Mouse (Mus musculus): ENCODE data around the gene Pid1. TPM values are rescaled to one million over a fixed set of nuclear protein-coding genes. Genes with fewer than 3 reads are reported as not detected.

The Pid1 gene
- polyA plus RNA-seq, 1 experiment from 2014 or later, result 5.0 TPM

GRCm38 (mm10) chr1:84396787-84397186, 32.8 kb upstream of the Pid1 start:
- no peak overlapping the region for H3K4me3 ChIP-seq (ENCODE audit: low read depth, low read length)
- ATAC-seq (replicated peaks; ENCODE audit: insufficient number of reproducible peaks, low FRiP score, low TSS enrichment), result no peak
- no peak overlapping the region for H3K9ac ChIP-seq (ENCODE audit: low read depth, low read length)
- H3K4me1 ChIP-seq (ENCODE audit: control insufficient read depth, insufficient read depth, low read length), result no peaks in the 10 kb centered on the region
- no peak overlapping the region for H3K4me2 ChIP-seq
- no peaks in the 10 kb centered on the region for H3K27me3 ChIP-seq (ENCODE audit: control insufficient read depth, insufficient read depth, low read length)
- H3K36me3 ChIP-seq (ENCODE audit: control insufficient read depth, insufficient read depth, low read length), result no peaks in the 10 kb centered on the region
- H3K27ac ChIP-seq (ENCODE audit: low read depth, low read length), result no peak overlapping the region
- H3K9me3 ChIP-seq (replicated peaks; ENCODE audit: control insufficient read depth, low read length), result no peaks in the 10 kb centered on the region
- WGBS (ENCODE audit: insufficient replicate concordance), result 66% methylated on average over 3 of the region's 3 CpGs

GRCm38 (mm10) chr1:84395928-84396327, 31.9 kb upstream of the Pid1 start:
- Histone ChIP-seq H3K27ac (ENCODE audit: low read depth, low read length) (no peak overlapping the region), H3K27me3 (ENCODE audit: control insufficient read depth, insufficient read depth, low read length) (no peaks in the 10 kb centered on the region), H3K4me2 (no peak overlapping the region), H3K9me3 (replicated peaks; ENCODE audit: control insufficient read depth, low read length) (no peaks in the 10 kb centered on the region), H3K36me3 (ENCODE audit: control insufficient read depth, insufficient read depth, low read length) (no peaks in the 10 kb centered on the region), H3K4me3 (ENCODE audit: low read depth, low read length) (no peak overlapping the region), H3K9ac (ENCODE audit: low read depth, low read length) (no peak overlapping the region), H3K4me1 (ENCODE audit: control insufficient read depth, insufficient read depth, low read length) (no peaks in the 10 kb centered on the region)
- WGBS (ENCODE audit: insufficient replicate concordance), result 80% methylated on average over 8 of the region's 8 CpGs
- no peak for ATAC-seq (replicated peaks; ENCODE audit: insufficient number of reproducible peaks, low FRiP score, low TSS enrichment)

- Histone ChIP-seq H3K4me2 (no peak overlapping the region), H3K36me3 (ENCODE audit: control insufficient read depth, insufficient read depth, low read length) (no peaks in the 10 kb centered on the region), H3K4me3 (ENCODE audit: low read depth, low read length) (no peak overlapping the region), H3K27ac (ENCODE audit: low read depth, low read length) (no peak overlapping the region), H3K9ac (ENCODE audit: low read depth, low read length) (no peak overlapping the region), H3K9me3 (replicated peaks; ENCODE audit: control insufficient read depth, low read length) (no peaks in the 10 kb centered on the region; the same call in 1 of the 2 replicates), H3K27me3 (ENCODE audit: control insufficient read depth, insufficient read depth, low read length) (no peaks in the 10 kb centered on the region), H3K4me1 (ENCODE audit: control insufficient read depth, insufficient read depth, low read length) (no peaks in the 10 kb centered on the region)
- WGBS (ENCODE audit: insufficient replicate concordance), result 78% methylated on average over 4 of the region's 4 CpGs
- ATAC-seq (replicated peaks; ENCODE audit: insufficient number of reproducible peaks, low FRiP score, low TSS enrichment), result no peak
Measured at GRCm38 (mm10) chr1:84390961-84391360, 27.0 kb upstream of the Pid1 start.

DNA sequence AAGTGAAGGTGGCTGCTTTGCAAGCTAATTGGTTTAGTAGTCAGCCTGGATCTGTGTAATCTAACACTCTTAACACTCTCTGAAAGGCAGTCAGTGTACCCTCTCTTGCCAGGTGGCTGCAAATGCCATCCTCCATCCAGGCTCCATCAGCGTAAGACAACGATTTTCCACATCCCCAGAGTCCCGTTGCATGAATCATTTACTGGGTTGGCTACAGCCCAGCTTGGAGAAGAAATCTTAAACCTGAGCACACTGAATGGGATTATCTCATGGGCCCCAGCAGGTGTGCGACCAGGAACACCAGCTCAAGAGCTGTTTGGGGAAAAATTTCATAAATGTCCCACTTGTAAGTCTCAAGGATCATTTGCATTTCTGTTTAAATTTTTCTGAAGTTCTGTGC, 23.6 kb upstream of the Pid1 start:
- Histone ChIP-seq H3K9ac (ENCODE audit: low read depth, low read length) (no peak overlapping the region), H3K9me3 (replicated peaks; ENCODE audit: control insufficient read depth, low read length) (no peaks in the 10 kb centered on the region; the same call in 1 of the 2 replicates), H3K27me3 (ENCODE audit: control insufficient read depth, insufficient read depth, low read length) (no peaks in the 10 kb centered on the region), H3K36me3 (ENCODE audit: control insufficient read depth, insufficient read depth, low read length) (no peaks in the 10 kb centered on the region), H3K27ac (ENCODE audit: low read depth, low read length) (no peak overlapping the region), H3K4me3 (ENCODE audit: low read depth, low read length) (no peak overlapping the region), H3K4me1 (ENCODE audit: control insufficient read depth, insufficient read depth, low read length) (no peaks in the 10 kb centered on the region), H3K4me2 (no peak overlapping the region)
- WGBS (ENCODE audit: insufficient replicate concordance), result 76% methylated on average over 4 of the region's 4 CpGs
- ATAC-seq (replicated peaks; ENCODE audit: insufficient number of reproducible peaks, low FRiP score, low TSS enrichment), result no peak

DNA sequence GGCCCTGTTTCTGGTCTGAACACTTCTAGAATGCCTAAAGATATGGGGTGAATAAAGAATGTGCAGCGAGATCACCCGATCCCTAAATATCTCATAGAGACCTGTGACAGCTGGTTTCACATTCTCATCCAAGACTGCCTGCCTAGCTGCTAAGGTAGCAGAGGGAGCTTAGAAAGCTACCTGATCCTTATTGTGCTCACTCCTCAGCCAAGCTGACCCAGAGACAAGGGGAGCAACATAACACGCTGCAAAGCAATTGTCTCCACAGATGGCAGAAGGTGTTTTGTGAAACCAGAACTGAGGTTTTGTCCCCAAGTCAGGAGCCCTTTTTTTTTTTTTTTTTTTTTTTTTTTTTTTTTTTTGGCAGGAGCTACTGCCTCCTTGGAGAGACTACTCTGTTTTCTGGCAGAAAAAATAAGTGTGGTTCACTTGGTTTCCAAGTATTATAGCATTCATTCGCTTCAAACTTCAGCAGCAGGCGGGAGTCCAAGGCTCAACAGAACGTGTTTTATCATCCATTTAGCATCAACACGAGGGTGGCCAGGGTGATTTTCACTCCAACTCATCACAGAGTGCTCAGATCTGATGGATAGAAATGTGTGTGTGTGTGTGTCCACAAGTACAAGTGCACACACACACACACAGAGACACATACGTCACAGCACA, 22.6 kb upstream of the Pid1 start:
- Histone ChIP-seq H3K36me3 (ENCODE audit: control insufficient read depth, insufficient read depth, low read length) (no peaks in the 10 kb centered on the region), H3K27me3 (ENCODE audit: control insufficient read depth, insufficient read depth, low read length) (no peaks in the 10 kb centered on the region), H3K9me3 (replicated peaks; ENCODE audit: control insufficient read depth, low read length) (no peaks in the 10 kb centered on the region; the same call in 1 of the 2 replicates), H3K9ac (ENCODE audit: low read depth, low read length) (no peak overlapping the region), H3K27ac (ENCODE audit: low read depth, low read length) (no peak overlapping the region), H3K4me2 (no peak overlapping the region), H3K4me3 (ENCODE audit: low read depth, low read length) (no peak overlapping the region), H3K4me1 (ENCODE audit: control insufficient read depth, insufficient read depth, low read length) (no peaks in the 10 kb centered on the region)
- WGBS (ENCODE audit: insufficient replicate concordance), result 76% methylated on average over 8 of the region's 8 CpGs
- ATAC-seq (replicated peaks; ENCODE audit: insufficient number of reproducible peaks, low FRiP score, low TSS enrichment), result no peak

- ATAC-seq (replicated peaks; ENCODE audit: insufficient number of reproducible peaks, low FRiP score, low TSS enrichment), result no peak
- Histone ChIP-seq H3K27ac (ENCODE audit: low read depth, low read length) (no peak overlapping the region), H3K9ac (ENCODE audit: low read depth, low read length) (no peak overlapping the region), H3K4me3 (ENCODE audit: low read depth, low read length) (no peak overlapping the region), H3K4me1 (ENCODE audit: control insufficient read depth, insufficient read depth, low read length) (no peaks in the 10 kb centered on the region), H3K4me2 (no peak overlapping the region), H3K9me3 (replicated peaks; ENCODE audit: control insufficient read depth, low read length) (no peaks in the 10 kb centered on the region; the same call in 1 of the 2 replicates), H3K27me3 (ENCODE audit: control insufficient read depth, insufficient read depth, low read length) (no peaks in the 10 kb centered on the region), H3K36me3 (ENCODE audit: control insufficient read depth, insufficient read depth, low read length) (no peaks in the 10 kb centered on the region)
- 67% methylated on average over 1 of the region's 1 CpGs for WGBS (ENCODE audit: insufficient replicate concordance)
Measured at GRCm38 (mm10) chr1:84382709-84383108, 18.7 kb upstream of the Pid1 start.

- H3K36me3 ChIP-seq (ENCODE audit: control insufficient read depth, insufficient read depth, low read length), result no peaks in the 10 kb centered on the region
- H3K27me3 ChIP-seq (ENCODE audit: control insufficient read depth, insufficient read depth, low read length), result no peaks in the 10 kb centered on the region
- no peak overlapping the region for H3K27ac ChIP-seq (ENCODE audit: low read depth, low read length)
- 87% methylated on average over 5 of the region's 5 CpGs for WGBS (ENCODE audit: insufficient replicate concordance)
- H3K4me2 ChIP-seq, result no peak overlapping the region
- H3K9me3 ChIP-seq (replicated peaks; ENCODE audit: control insufficient read depth, low read length), result no peaks in the 10 kb centered on the region; the same call in 1 of the 2 replicates
- H3K4me3 ChIP-seq (ENCODE audit: low read depth, low read length), result no peak overlapping the region
- ATAC-seq (replicated peaks; ENCODE audit: insufficient number of reproducible peaks, low FRiP score, low TSS enrichment), result no peak
- no peak overlapping the region for H3K9ac ChIP-seq (ENCODE audit: low read depth, low read length)
- no peaks in the 10 kb centered on the region for H3K4me1 ChIP-seq (ENCODE audit: control insufficient read depth, insufficient read depth, low read length)
Measured at GRCm38 (mm10) chr1:84382064-84382463, 18.1 kb upstream of the Pid1 start.

DNA sequence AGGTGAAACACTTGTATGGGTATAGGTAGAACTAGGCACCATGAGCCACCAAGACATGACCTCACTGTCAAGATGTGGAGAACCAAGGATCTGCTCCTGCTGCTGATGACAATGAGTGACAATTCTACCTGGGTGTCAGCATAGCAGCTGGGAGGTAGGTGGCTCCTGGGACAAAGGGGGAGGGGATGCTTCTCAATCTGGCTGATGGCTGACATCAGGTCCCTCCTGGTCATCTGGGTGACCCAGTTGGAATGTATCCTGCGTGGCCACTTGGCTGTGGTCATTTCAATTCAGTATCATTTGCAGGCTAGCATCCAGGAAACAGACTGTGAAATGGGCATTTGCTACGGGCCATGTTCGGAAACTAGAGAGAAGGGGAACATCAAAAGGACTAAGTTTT, 16.9 kb upstream of the Pid1 start:
- Histone ChIP-seq H3K4me3 (ENCODE audit: low read depth, low read length) (no peak overlapping the region), H3K27me3 (ENCODE audit: control insufficient read depth, insufficient read depth, low read length) (no peaks in the 10 kb centered on the region), H3K9me3 (replicated peaks; ENCODE audit: control insufficient read depth, low read length) (no peaks in the 10 kb centered on the region), H3K36me3 (ENCODE audit: control insufficient read depth, insufficient read depth, low read length) (no peaks in the 10 kb centered on the region), H3K4me2 (no peak overlapping the region), H3K4me1 (ENCODE audit: control insufficient read depth, insufficient read depth, low read length) (no peaks in the 10 kb centered on the region), H3K9ac (ENCODE audit: low read depth, low read length) (no peak overlapping the region), H3K27ac (ENCODE audit: low read depth, low read length) (no peak overlapping the region)
- no peak for ATAC-seq (replicated peaks; ENCODE audit: insufficient number of reproducible peaks, low FRiP score, low TSS enrichment)
- WGBS (ENCODE audit: insufficient replicate concordance), result 74% methylated on average over 3 of the region's 3 CpGs

- Histone ChIP-seq H3K36me3 (ENCODE audit: control insufficient read depth, insufficient read depth, low read length) (no peaks in the 10 kb centered on the region), H3K27ac (ENCODE audit: low read depth, low read length) (no peak overlapping the region), H3K4me2 (no peak overlapping the region), H3K4me1 (ENCODE audit: control insufficient read depth, insufficient read depth, low read length) (no peaks in the 10 kb centered on the region), H3K9me3 (replicated peaks; ENCODE audit: control insufficient read depth, low read length) (no peaks in the 10 kb centered on the region), H3K9ac (ENCODE audit: low read depth, low read length) (no peak overlapping the region), H3K27me3 (ENCODE audit: control insufficient read depth, insufficient read depth, low read length) (no peaks in the 10 kb centered on the region), H3K4me3 (ENCODE audit: low read depth, low read length) (no peak overlapping the region)
- no peak for ATAC-seq (replicated peaks; ENCODE audit: insufficient number of reproducible peaks, low FRiP score, low TSS enrichment)
- WGBS (ENCODE audit: insufficient replicate concordance), result 65% methylated on average over 3 of the region's 3 CpGs
Measured at GRCm38 (mm10) chr1:84367733-84368132, 3.8 kb upstream of the Pid1 start.

Measured in heart, embryonic 11.5 days (tissue).